In the genomic region with DNA sequence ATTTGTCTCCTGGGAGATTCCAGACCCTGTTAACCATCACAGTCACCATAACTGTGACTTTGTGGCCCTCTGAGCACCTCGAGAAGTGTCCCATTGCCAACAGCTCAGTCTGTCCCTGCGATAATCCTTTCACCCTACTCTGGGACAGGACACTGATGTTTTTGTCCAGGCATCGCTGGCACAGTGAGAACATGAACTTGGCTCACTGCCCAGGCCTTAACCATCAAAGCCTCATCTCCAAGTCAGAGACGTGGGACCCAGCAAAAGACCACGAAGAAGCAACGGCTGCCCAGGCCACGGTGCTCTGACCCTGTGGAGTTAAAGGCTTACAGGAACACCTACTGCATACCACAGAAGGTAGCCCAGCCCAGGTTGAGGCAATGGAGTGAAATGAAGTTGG, we compare ENCODE assay signal across 8 mouse cellular contexts.
DNase-seq lines count a peak whose midpoint lies in the region; ATAC-seq and TF ChIP-seq lines count a peak whose summit lies in the region.

No protein-coding gene starts in this region.

- peaks cover 34% of the 10 kb centered on the region for H3K4me1 ChIP-seq in heart, postnatal 0 days (ENCODE audit: control insufficient read depth, insufficient read depth)
- H3K4me1 ChIP-seq in limb, embryonic 10.5 days = peaks cover 60% of the 10 kb centered on the region

- H3K4me2 ChIP-seq in heart, postnatal 0 days (ENCODE audit: low read depth, low read length) = no peak overlapping the region

- no peaks in the 10 kb centered on the region for H3K36me3 ChIP-seq in heart, postnatal 0 days (replicated peaks; ENCODE audit: control insufficient read depth, insufficient read depth, low read length)
- peaks cover 32% of the 10 kb centered on the region for H3K36me3 ChIP-seq in limb, embryonic 10.5 days

- intact Hi-C loops in heart, postnatal 36 days (cut with DNase I) = loop anchor here (5.0 kb wide), 1 partner anchor 72 kb away; a partner anchor contains a TSS

- TF ChIP-seq EP300 in heart, postnatal 0 days (IDR thresholded peaks at IDR 0.05; ENCODE audit: low read depth) = no peak

- 20% methylated on average over 7 of the region's 7 CpGs for WGBS in heart, postnatal 0 days
- 88% methylated on average over 7 of the region's 7 CpGs for WGBS in limb, embryonic 10.5 days

- H3K27ac ChIP-seq in heart, postnatal 0 days (ENCODE audit: low read depth) = no peak overlapping the region
- H3K27ac ChIP-seq in limb, embryonic 10.5 days = peak overlapping the region; percentile 86

- no peaks in the 10 kb centered on the region for H3K27me3 ChIP-seq in heart, postnatal 0 days (ENCODE audit: control insufficient read depth, insufficient read depth, low read length)
- no peaks in the 10 kb centered on the region for H3K27me3 ChIP-seq in limb, embryonic 10.5 days (ENCODE audit: low read depth, poor library complexity, severe bottlenecking)

- H3K4me3 ChIP-seq in heart, postnatal 0 days (ENCODE audit: low read depth, low read length) = no peak overlapping the region
- H3K4me3 ChIP-seq in limb, embryonic 10.5 days = no peak overlapping the region

- no peak overlapping the region for H3K9ac ChIP-seq in heart, postnatal 0 days (replicated peaks; ENCODE audit: low read depth, low read length)

- no peak for TF ChIP-seq CTCF in heart, postnatal 0 days (IDR thresholded peaks at IDR 0.05; ENCODE audit: low read depth)

- no peaks in the 10 kb centered on the region for H3K9me3 ChIP-seq in heart, postnatal 0 days (replicated peaks; ENCODE audit: control insufficient read depth, low read length)
- no peaks in the 10 kb centered on the region for H3K9me3 ChIP-seq in limb, embryonic 10.5 days (replicated peaks)

- no peak for ATAC-seq in heart, postnatal 0 days (ENCODE audit: insufficient read depth, low read depth)

- peak; percentile 33 for DNase-seq in heart, postnatal 0 days (ENCODE audit: low spot score)
- DNase-seq in heart, adult 11 months = no peak
- peak; percentile 51 to 61 for DNase-seq in right cerebral cortex, postnatal 10 days (ENCODE audit: low spot score in 2 of 2)
- no peak for DNase-seq in right cerebral cortex, postnatal 25 days
- no peak for DNase-seq in limb, embryonic 10.5 days (ENCODE audit: low spot score)
- DNase-seq in embryo, embryonic 10 days (ENCODE audit: low spot score) = no peak
- DNase-seq in thymus, postnatal 0 days (ENCODE audit: low spot score) = no peak
- no peak for DNase-seq in heart, postnatal 36 days

Comparison
In these comparisons a context has a peak if more than half of its experiments do, and no peak if none do; other contexts are left out.
1. DNase-seq: peak in heart, postnatal 0 days (single experiment) and right cerebral cortex, postnatal 10 days (2 of 2); none in heart, adult 11 months (single experiment), right cerebral cortex, postnatal 25 days (single experiment), limb, embryonic 10.5 days (single experiment), embryo, embryonic 10 days (single experiment), thymus, postnatal 0 days (single experiment) and heart, postnatal 36 days (0 of 2).